Mouse (Mus musculus) liver, embryonic 15.5 days (tissue): ENCODE data around the gene Olfr1366. TPM values are rescaled to one million over a fixed set of nuclear protein-coding genes. Genes with fewer than 3 reads are reported as not detected.
A peak's percentile ranks its signal among the peaks of the same experiment; 100 is the strongest.
"Not testable (repeated sequence)": the region's sequence is repeated elsewhere in the genome, so short reads cannot be mapped to it uniquely, and the experiment has no call there.

Experiments
- ATAC-seq: fragments of 200-750 bp; cut with Nextera tagmentation; 2 replicates; pipeline ENCODE4 v1.8.0; 2017; ENCODE audit warnings: moderate number of reproducible peaks, mild to moderate bottlenecking, moderate library complexity; ENCODE audit not compliant: insufficient read depth
- H3K27ac ChIP-seq: fragments of 300-500 bp; sonication (generic); replicated peaks from 2 replicates; pipeline ENCODE4 v1.5.1; 2015; ENCODE audit warnings: mild to moderate bottlenecking, inconsistent platforms
- H3K27me3 ChIP-seq: fragments of 300-500 bp; sonication (generic); 2 replicates; pipeline ENCODE4 v1.6.1; 2015; ENCODE audit warnings: mild to moderate bottlenecking, inconsistent platforms
- H3K36me3 ChIP-seq: fragments of 300-500 bp; sonication (generic); replicated peaks from 2 replicates; pipeline ENCODE4 v1.6.1; 2015; ENCODE audit warnings: moderate library complexity, mild to moderate bottlenecking, inconsistent platforms
- H3K4me1 ChIP-seq: fragments of 300-500 bp; sonication (generic); replicated peaks from 2 replicates; pipeline ENCODE4 v1.6.1; 2015; ENCODE audit warnings: inconsistent platforms
- H3K4me2 ChIP-seq: fragments of 300-500 bp; sonication (generic); 2 replicates; pipeline ENCODE4 v1.6.1; 2015; ENCODE audit warnings: moderate library complexity, mild to moderate bottlenecking, inconsistent platforms
- H3K4me3 ChIP-seq: fragments of 300-500 bp; sonication (generic); replicated peaks from 2 replicates; pipeline ENCODE4 v1.5.1; 2015; ENCODE audit warnings: mild to moderate bottlenecking, inconsistent platforms
- H3K9ac ChIP-seq: fragments of 300-500 bp; sonication (generic); 2 replicates; pipeline ENCODE4 v1.6.1; 2015; ENCODE audit warnings: moderate library complexity, mild to moderate bottlenecking, inconsistent platforms
- H3K9me3 ChIP-seq: fragments of 300-500 bp; sonication (generic); replicated peaks from 2 replicates; pipeline ENCODE4 v1.6.1; 2016; ENCODE audit warnings: inconsistent platforms
- WGBS: fragments of 180-500 bp; shearing (Covaris S2); methylation state at CpG from one replicate; pipeline ENCODE4 v1.1.7; 2015; ENCODE audit warnings: mixed read lengths; ENCODE audit not compliant: insufficient replicate concordance; 5-methylcytosine and 5-hydroxymethylcytosine counted together
- polyA plus RNA-seq: library from polyadenylated mRNA; unstranded; fragments of >200 nt; fragmentation: Nextera tagmentation; extraction: Ambion mirVana; gene quantifications from 2 replicates; pipeline ENCODE4 v1.2.1, GENCODE M21; 2015

Gene Olfr1366
- polyA plus RNA-seq, result not detected in 2 replicates

- ATAC-seq, result no peak
- Histone ChIP-seq H3K4me2 (no peak within 1 kb of the TSS), H3K9ac (no peak within 1 kb of the TSS), H3K36me3 (no peaks in the 10 kb centered on the region), H3K9me3 (no peaks in the 10 kb centered on the region), H3K4me1 (no peaks in the 10 kb centered on the region), H3K4me3 (no peak within 1 kb of the TSS), H3K27me3 (0 out of 2 replicates have a peak, but pooled peaks cover 3% of the 10 kb centered on the region), H3K27ac (no peak within 1 kb of the TSS)
- 28% methylated on average over 1 of the region's 1 CpGs for WGBS
Observed at GRCm38 (mm10) chr13:21542708-21543107, at the start of gene Olfr1366. TSS of gene Olfr1366 (minus strand) at chr13:21542808.

GRCm38 (mm10) chr13:21591618-21592017, 49.0 kb upstream of the Olfr1366 start:
- H3K4me1 ChIP-seq, result no peaks in the 10 kb centered on the region
- H3K36me3 ChIP-seq, result no peaks in the 10 kb centered on the region
- no peaks in the 10 kb centered on the region for H3K27me3 ChIP-seq
- 34% methylated on average over 2 of the region's 2 CpGs for WGBS
- H3K9me3 ChIP-seq, result no peaks in the 10 kb centered on the region
- no peak overlapping the region for H3K4me3 ChIP-seq
- H3K27ac ChIP-seq, result no peak overlapping the region
- ATAC-seq, result no peak
- H3K4me2 ChIP-seq, result no peak overlapping the region
- H3K9ac ChIP-seq, result no peak overlapping the region

DNA sequence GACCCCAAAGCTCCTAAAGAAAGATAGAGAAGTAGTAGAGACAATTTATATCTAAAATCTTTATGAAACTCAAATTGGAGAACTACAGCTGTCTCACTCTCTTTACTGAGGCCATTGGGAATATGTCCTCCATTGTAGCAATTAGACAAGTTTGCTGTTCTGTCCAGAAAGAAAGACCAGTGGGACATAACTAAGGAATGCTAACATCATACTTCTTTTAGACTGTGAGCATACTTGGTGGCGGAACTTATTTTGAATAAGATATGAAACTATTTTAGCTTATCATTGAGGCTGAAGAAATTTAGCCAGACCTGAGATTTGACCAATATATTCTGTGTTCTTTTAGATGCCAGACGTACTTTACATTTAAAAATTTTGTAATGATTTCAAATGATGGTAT, 39.1 kb upstream of the Olfr1366 start, which contains the start of gene Olfr1364:
TSS of gene Olfr1364 (minus strand) at position 101 of the 400 bp plus-strand sequence.
- H3K36me3 ChIP-seq, result no peaks in the 10 kb centered on the region
- no peaks in the 10 kb centered on the region for H3K9me3 ChIP-seq
- no peak within 1 kb of the TSS for H3K9ac ChIP-seq
- H3K27me3 ChIP-seq, result no peaks in the 10 kb centered on the region
- H3K4me2 ChIP-seq, result no peak within 1 kb of the TSS
- ATAC-seq, result no peak
- 64% methylated on average over 2 of the region's 2 CpGs for WGBS
- H3K4me3 ChIP-seq, result no peak within 1 kb of the TSS
- H3K4me1 ChIP-seq, result no peaks in the 10 kb centered on the region
- H3K27ac ChIP-seq, result no peak within 1 kb of the TSS

- no peak for ATAC-seq
- H3K4me2 ChIP-seq, result no peak within 1 kb of the TSS
- no peaks in the 10 kb centered on the region for H3K9me3 ChIP-seq
- H3K4me1 ChIP-seq, result no peaks in the 10 kb centered on the region
- WGBS, result 36% methylated on average over 1 of the region's 1 CpGs
- no peaks in the 10 kb centered on the region for H3K36me3 ChIP-seq
- H3K27ac ChIP-seq, result no peak within 1 kb of the TSS
- no peak within 1 kb of the TSS for H3K9ac ChIP-seq
- no peaks in the 10 kb centered on the region for H3K27me3 ChIP-seq
- H3K4me3 ChIP-seq, result no peak within 1 kb of the TSS
Observed at GRCm38 (mm10) chr13:21559793-21560192, 17.2 kb upstream of the Olfr1366 start, which contains the start of gene Olfr1535. TSS of gene Olfr1535 (minus strand) at chr13:21559893.

DNA sequence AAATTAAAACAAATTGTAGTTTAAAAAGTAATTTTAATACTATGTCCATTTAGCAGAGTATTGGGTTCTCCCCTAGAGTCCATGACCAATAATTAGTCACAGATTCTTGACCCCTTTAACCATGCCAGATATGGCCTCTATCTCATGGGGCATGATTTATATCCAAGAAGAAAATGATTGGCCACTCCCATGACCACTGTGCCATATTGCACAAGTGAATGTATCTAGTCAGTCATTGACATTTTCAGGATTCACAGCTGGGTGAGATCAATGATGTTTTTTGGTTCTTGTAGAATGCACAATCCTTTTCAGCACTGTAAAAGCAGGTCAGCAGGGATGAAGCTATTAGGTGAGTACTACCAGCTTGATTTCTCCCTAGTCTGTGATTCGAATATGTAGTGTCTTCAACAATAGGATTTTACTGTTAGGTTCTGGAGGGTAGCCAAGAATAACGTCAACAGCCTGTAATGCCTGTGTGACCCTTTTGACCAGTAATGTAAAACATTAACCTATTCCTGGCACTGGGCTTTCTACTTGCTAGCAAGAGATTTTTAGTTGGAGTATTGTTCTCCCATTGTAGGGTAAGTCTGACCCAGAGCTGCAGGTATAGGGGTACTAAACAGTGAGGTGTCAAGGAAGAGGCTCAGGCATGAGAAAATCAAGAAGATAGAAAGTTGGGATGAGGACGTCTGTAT, 8.0 kb upstream of the Olfr1366 start:
- Histone ChIP-seq H3K27ac (no peak overlapping the region), H3K4me2 (no peak overlapping the region), H3K27me3 (no peaks in the 10 kb centered on the region), H3K9ac (no peak overlapping the region), H3K4me3 (no peak overlapping the region), H3K36me3 (no peaks in the 10 kb centered on the region), H3K4me1 (no peaks in the 10 kb centered on the region), H3K9me3 (no peaks in the 10 kb centered on the region)
- WGBS, result 43% methylated on average over 3 of the region's 3 CpGs
- ATAC-seq, result peak; percentile 49; the same call in 1 of the 2 replicates

DNA sequence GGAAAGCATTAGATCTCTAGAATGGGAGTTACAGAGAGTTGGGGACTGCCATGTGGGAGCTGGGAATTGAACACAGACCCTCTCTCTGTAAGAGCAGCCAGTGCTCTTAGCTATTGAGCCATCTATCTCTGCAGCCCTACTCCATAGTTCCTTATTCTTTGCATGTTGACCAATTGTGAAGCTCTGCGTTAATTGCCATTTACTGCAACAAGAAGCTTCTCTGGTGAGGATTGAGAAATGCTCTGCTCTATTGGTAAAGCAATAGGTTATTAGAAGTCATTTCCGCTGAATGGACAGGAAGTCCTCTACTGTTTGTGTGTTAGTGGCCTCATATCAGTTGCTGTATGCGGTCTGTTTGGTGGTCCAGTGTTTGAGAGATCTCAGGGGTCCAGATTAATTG, 6.9 kb upstream of the Olfr1366 start:
- no peaks in the 10 kb centered on the region for H3K4me1 ChIP-seq
- no peak overlapping the region for H3K9ac ChIP-seq
- no peaks in the 10 kb centered on the region for H3K36me3 ChIP-seq
- H3K9me3 ChIP-seq, result no peaks in the 10 kb centered on the region
- H3K4me3 ChIP-seq, result no peak overlapping the region
- H3K27ac ChIP-seq, result no peak overlapping the region
- H3K27me3 ChIP-seq, result no peaks in the 10 kb centered on the region
- H3K4me2 ChIP-seq, result no peak overlapping the region
- ATAC-seq, result no peak
- 51% methylated on average over 3 of the region's 3 CpGs for WGBS

- Histone ChIP-seq H3K36me3 (peaks cover 9% of the 10 kb centered on the region), H3K27ac (peak within 1 kb of the TSS; percentile 82), H3K9ac (peak within 1 kb of the TSS; percentile 88), H3K27me3 (no peaks in the 10 kb centered on the region), H3K4me2 (peak within 1 kb of the TSS; percentile 72), H3K9me3 (no peaks in the 10 kb centered on the region), H3K4me1 (0 out of 2 replicates have a peak, but pooled peaks cover 2% of the 10 kb centered on the region), H3K4me3 (peak within 1 kb of the TSS; percentile 74)
- WGBS, result 0% methylated on average over 39 of the region's 39 CpGs
- ATAC-seq, result peak; percentile 96
Observed at GRCm38 (mm10) chr13:21530781-21531201, 11.8 kb downstream of the Olfr1366 start, which contains the start of gene Zkscan8. TSS of gene Zkscan8 (minus strand) at chr13:21531120.

- Histone ChIP-seq H3K4me3 (peak overlapping the region; percentile 74), H3K4me1 (0 out of 2 replicates have a peak, but pooled peaks cover 2% of the 10 kb centered on the region), H3K27ac (no peak overlapping the region), H3K4me2 (peak overlapping the region; percentile 54), H3K9me3 (no peaks in the 10 kb centered on the region), H3K9ac (no peak overlapping the region), H3K27me3 (no peaks in the 10 kb centered on the region), H3K36me3 (peaks cover 14% of the 10 kb centered on the region)
- WGBS, result 32% methylated on average over 7 of the region's 7 CpGs
- no peak for ATAC-seq
Observed at GRCm38 (mm10) chr13:21530136-21530535, 12.5 kb downstream of the Olfr1366 start.

- peak overlapping the region; percentile 71 for H3K4me3 ChIP-seq
- peak overlapping the region; percentile 62 for H3K9ac ChIP-seq
- H3K9me3 ChIP-seq, result no peaks in the 10 kb centered on the region
- ATAC-seq, result peak; percentile 99
- H3K27ac ChIP-seq, result 0 out of 2 replicates have a peak overlapping the region, but pooled peaks have one; percentile 51
- WGBS, result under 1% methylated on average over 21 of the region's 21 CpGs
- H3K4me1 ChIP-seq, result peaks cover 7% of the 10 kb centered on the region
- H3K4me2 ChIP-seq, result peak overlapping the region; percentile 65
- no peaks in the 10 kb centered on the region for H3K27me3 ChIP-seq
- H3K36me3 ChIP-seq, result no peaks in the 10 kb centered on the region
Observed at GRCm38 (mm10) chr13:21506221-21506649, 36.4 kb downstream of the Olfr1366 start.

- H3K4me1 ChIP-seq, result peaks cover 7% of the 10 kb centered on the region
- no peaks in the 10 kb centered on the region for H3K36me3 ChIP-seq
- no peak for ATAC-seq
- H3K4me3 ChIP-seq, result no peak overlapping the region
- H3K9me3 ChIP-seq, result no peaks in the 10 kb centered on the region
- no peak overlapping the region for H3K4me2 ChIP-seq
- H3K27ac ChIP-seq, result no peak overlapping the region
- WGBS, result 59% methylated on average over 5 of the region's 5 CpGs
- H3K27me3 ChIP-seq, result no peaks in the 10 kb centered on the region
- no peak overlapping the region for H3K9ac ChIP-seq
Observed at GRCm38 (mm10) chr13:21502296-21502695, 40.3 kb downstream of the Olfr1366 start.

- not testable (repeated sequence) for ATAC-seq, H3K9me3 ChIP-seq, H3K36me3 ChIP-seq, H3K27ac ChIP-seq, H3K9ac ChIP-seq, H3K4me2 ChIP-seq, H3K4me3 ChIP-seq, H3K4me1 ChIP-seq, H3K27me3 ChIP-seq
- WGBS, result 84% methylated on average over 17 of the region's 17 CpGs
Observed at GRCm38 (mm10) chr13:21501182-21501581, 41.4 kb downstream of the Olfr1366 start, which contains the start of gene Gm11273. TSS of gene Gm11273 (minus strand) at chr13:21501418.
